Mouse (Mus musculus) forebrain, postnatal 0 days (tissue): Measurements from ENCODE around the gene Mucl1. TPM values are rescaled to one million over a fixed set of nuclear protein-coding genes. Genes with fewer than 3 reads are reported as not detected.
"Not testable (repeated sequence)": the region's sequence is repeated elsewhere in the genome, so short reads cannot be mapped to it uniquely, and the experiment has no call there.

Source experiments
- ATAC-seq: fragments of 200-750 bp; cut with Nextera tagmentation; 2 replicates; pipeline ENCODE4 v1.8.0; 2017; ENCODE audit warnings: mild to moderate bottlenecking, moderate library complexity
- DNase-seq: peaks from one replicate; pipeline ENCODE4 v3.0.0-alpha.2; 2015
- H3K27ac ChIP-seq: fragments of 300-500 bp; sonication (generic); 2 replicates; pipeline ENCODE4 v1.5.1; 2014; ENCODE audit warnings: low read depth, mild to moderate bottlenecking, antibody characterized with exemption, low read length, moderate library complexity, mixed read lengths
- H3K27me3 ChIP-seq: fragments of 300-500 bp; sonication (generic); 2 replicates; pipeline ENCODE4 v1.6.1; 2014; ENCODE audit warnings: mild to moderate bottlenecking, low read length, mixed read lengths; ENCODE audit not compliant: insufficient read depth
- H3K36me3 ChIP-seq: fragments of 300-500 bp; sonication (generic); 2 replicates; pipeline ENCODE4 v1.6.1; 2014; ENCODE audit warnings: mild to moderate bottlenecking, moderate library complexity; ENCODE audit not compliant: insufficient read depth
- H3K4me1 ChIP-seq: fragments of 300-500 bp; sonication (generic); 2 replicates; pipeline ENCODE4 v1.6.1; 2014; ENCODE audit warnings: antibody characterized with exemption; ENCODE audit not compliant: insufficient read depth
- H3K4me2 ChIP-seq: fragments of 300-500 bp; sonication (generic); 2 replicates; pipeline ENCODE4 v1.6.1; 2014; ENCODE audit warnings: low read depth, mild to moderate bottlenecking, moderate library complexity
- H3K4me3 ChIP-seq: fragments of 300-500 bp; sonication (generic); 2 replicates; pipeline ENCODE4 v1.5.1; 2014; ENCODE audit warnings: low read depth, low read length, mixed read lengths
- H3K9ac ChIP-seq: fragments of 300-500 bp; sonication (generic); 2 replicates; pipeline ENCODE4 v1.6.1; 2014; ENCODE audit warnings: mild to moderate bottlenecking
- H3K9me3 ChIP-seq: fragments of 300-500 bp; sonication (generic); 2 replicates; pipeline ENCODE4 v1.6.1; 2016; ENCODE audit warnings: low read length
- CTCF ChIP-seq: sonication (generic); IDR thresholded peaks from 2 replicates; pipeline ENCODE4 v1.5.1; 2016; ENCODE audit warnings: antibody characterized with exemption, control low read depth, low read depth
- WGBS: fragments of 180-500 bp; shearing (Covaris S2); extraction: QIAGEN DNeasy Blood & Tissue Kit; methylation state at CpG from one replicate; pipeline ENCODE4 v1.1.7; 2014; 5-methylcytosine and 5-hydroxymethylcytosine counted together
- polyA plus RNA-seq: library from polyadenylated mRNA; unstranded; fragments of >200 nt; fragmentation: Nextera tagmentation; extraction: Ambion mirVana; gene quantifications from 2 replicates; pipeline ENCODE4 v1.2.1, GENCODE M21; 2015
- total RNA-seq: library from RNA; depleted of rRNA; stranded (reverse); fragments of >200 nt; gene quantifications from 2 replicates; pipeline ENCODE4 v1.2.3, GENCODE M21; 2014; rRNA removed

Gene Mucl1
- total RNA-seq (not detected in 2 replicates), polyA plus RNA-seq (not detected in 2 replicates)

DNA sequence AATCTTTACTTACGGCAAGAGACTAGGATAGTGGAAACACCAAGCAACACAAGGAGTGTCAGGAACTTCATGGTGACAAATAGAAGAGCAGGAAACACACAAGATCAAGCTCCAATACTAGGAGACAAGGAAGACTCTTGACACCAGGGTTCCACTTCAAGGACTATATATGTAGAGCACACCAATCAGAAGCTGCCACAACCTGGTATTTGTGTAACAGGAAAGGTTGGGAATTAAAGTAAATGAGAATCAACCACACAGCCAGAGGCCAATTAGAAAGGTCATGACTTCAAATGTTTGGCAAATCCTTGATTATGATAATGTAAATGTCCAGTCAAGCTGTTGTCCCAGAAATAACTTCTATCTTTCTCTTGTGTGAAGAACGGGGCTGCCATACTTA, at the start of gene Mucl1:
Mucl1 (minus strand) TSS at position 101 of the 400 bp plus-strand sequence.
- H3K4me1 ChIP-seq: no peaks in the 10 kb centered on the region
- no peak within 1 kb of the TSS for H3K27ac ChIP-seq
- DNase-seq (no peak), ATAC-seq (no peak)
- no peak within 1 kb of the TSS for H3K4me2 ChIP-seq
- no peaks in the 10 kb centered on the region for H3K9me3 ChIP-seq
- no peak for TF ChIP-seq CTCF
- no peaks in the 10 kb centered on the region for H3K36me3 ChIP-seq
- 91% methylated on average over 2 of the region's 2 CpGs for WGBS
- no peak within 1 kb of the TSS for H3K9ac ChIP-seq
- H3K4me3 ChIP-seq: no peak within 1 kb of the TSS
- H3K27me3 ChIP-seq: no peaks in the 10 kb centered on the region

DNA sequence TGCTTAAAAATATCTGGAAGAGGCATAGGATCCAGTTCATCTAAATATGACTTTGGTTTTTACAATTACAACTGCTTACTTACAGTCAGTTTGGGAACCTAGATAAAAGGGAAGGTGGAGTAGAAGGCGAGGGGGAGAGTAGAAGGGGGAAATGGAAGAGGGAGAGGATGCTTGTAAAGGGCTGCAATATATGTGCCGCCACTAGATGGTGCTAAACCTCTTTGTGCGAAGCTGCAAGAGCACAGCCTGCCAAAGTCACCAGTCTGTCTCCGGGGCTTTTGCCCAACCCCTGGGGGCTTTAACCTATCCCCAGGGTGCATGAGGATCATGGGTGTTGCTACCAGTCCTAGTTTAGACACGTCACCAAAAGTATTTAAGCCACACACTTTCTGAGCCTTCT, 11.6 kb upstream of the Mucl1 start:
- peak; percentile 75 for TF ChIP-seq CTCF
- H3K9ac ChIP-seq, H3K27ac ChIP-seq, H3K4me1 ChIP-seq, H3K9me3 ChIP-seq, H3K4me3 ChIP-seq, H3K4me2 ChIP-seq, H3K27me3 ChIP-seq, H3K36me3 ChIP-seq, ATAC-seq: not testable (repeated sequence)
- DNase-seq: peak; percentile 71
- WGBS: 6% methylated on average over 5 of the region's 5 CpGs

GRCm38 (mm10) chr15:103716861-103717260, 38.4 kb downstream of the Mucl1 start:
- not testable (repeated sequence) for H3K4me3 ChIP-seq, H3K9me3 ChIP-seq, ATAC-seq, H3K27me3 ChIP-seq, H3K36me3 ChIP-seq, H3K27ac ChIP-seq, H3K9ac ChIP-seq, H3K4me2 ChIP-seq, H3K4me1 ChIP-seq, DNase-seq
- WGBS: 86% methylated on average over 3 of the region's 5 CpGs

Other genes starting within 250 kb of the Mucl1 start
- gene Ppp1r1a, start 217.5 kb downstream of the Mucl1 start, total RNA-seq: 109 and 128 TPM in 2 replicates
- gene Ppp1r1a, start 217.5 kb downstream of the Mucl1 start, polyA plus RNA-seq: 206 and 236 TPM in 2 replicates
- not detected in 2 replicates for gene Glycam1, start 190.4 kb downstream of the Mucl1 start, total RNA-seq
- 0.24 TPM in 1 of 2 replicates, not detected in the other for gene Glycam1, start 190.4 kb downstream of the Mucl1 start, polyA plus RNA-seq
- not detected in 2 replicates for gene Mucl2, start 143.8 kb upstream of the Mucl1 start, total RNA-seq
- not detected in 2 replicates for gene Mucl2, start 143.8 kb upstream of the Mucl1 start, polyA plus RNA-seq